Mouse (Mus musculus) adrenal gland, postnatal 0 days (tissue): Measurements from ENCODE around the gene Nccrp1. TPM values are rescaled to one million over a fixed set of nuclear protein-coding genes. Genes with fewer than 3 reads are reported as not detected.

ENCODE experiments used
- microRNA-seq: library from miRNA; unstranded; fragments of <30 nt; microRNA quantifications from one replicate; pipeline ENCODE4, GENCODE M21; 2016; ENCODE audit warnings: borderline replicate concordance; ENCODE audit not compliant: insufficient number of aligned reads
- polyA plus RNA-seq: library from polyadenylated mRNA; unstranded; fragments of >200 nt; fragmentation: Nextera tagmentation; extraction: Ambion mirVana; gene quantifications from 2 replicates; pipeline ENCODE4 v1.2.1, GENCODE M21; 2015

Gene Nccrp1
- polyA plus RNA-seq, result 0.13 TPM in 1 of 2 replicates, not detected in the other

DNA sequence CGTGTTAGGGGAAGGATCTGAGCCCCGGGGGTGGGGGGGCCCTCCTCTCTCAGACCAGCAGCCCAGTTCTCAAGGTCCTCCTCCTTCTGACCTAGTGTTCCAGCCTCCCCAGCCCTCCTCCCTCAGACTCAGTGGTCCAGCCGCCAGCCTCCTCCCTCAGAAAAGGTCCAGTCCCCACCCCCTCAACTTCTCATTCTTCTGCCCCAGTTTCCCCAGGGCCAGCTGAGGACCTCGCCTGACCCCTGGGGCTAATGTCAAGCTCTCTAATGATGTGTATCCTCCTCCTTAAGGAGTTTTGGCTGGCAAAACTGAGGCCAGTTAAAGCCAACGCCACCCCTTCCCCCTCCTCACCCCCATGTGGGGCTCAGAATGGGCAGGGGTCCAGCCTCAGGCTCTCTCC, at the start of gene Nccrp1:
TSS of gene Nccrp1 (minus strand) at position 101 of the 400 bp plus-strand sequence.

DNA sequence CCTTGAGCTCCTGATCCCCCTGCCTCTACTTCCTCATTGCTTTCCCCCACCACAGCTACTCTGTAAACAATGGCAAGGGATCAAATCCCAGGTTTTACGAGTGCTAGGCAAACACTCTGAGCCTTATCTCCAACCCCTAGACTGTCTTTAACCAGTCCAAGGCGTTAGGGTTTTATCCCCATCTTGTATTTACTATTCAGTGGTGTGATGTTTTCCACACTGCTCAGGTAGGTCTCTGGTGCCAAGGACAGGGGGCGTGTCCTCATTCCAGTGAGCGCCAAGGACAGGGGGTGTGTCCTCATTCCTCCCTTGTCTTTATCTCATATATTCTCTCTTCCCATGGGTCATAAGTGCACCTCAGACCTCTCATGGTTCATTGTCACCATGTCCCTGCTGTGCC, 6.5 kb downstream of the Nccrp1 start, which contains the start of gene Sycn:
TSS of gene Sycn (plus strand) at position 360 of the 400 bp plus-strand sequence.

GRCm38 (mm10) chr7:28522536-28522935, 24.5 kb downstream of the Nccrp1 start, which contains the start of gene Ifnl3:
Ifnl3 (plus strand) TSS chr7:28522836.

DNA sequence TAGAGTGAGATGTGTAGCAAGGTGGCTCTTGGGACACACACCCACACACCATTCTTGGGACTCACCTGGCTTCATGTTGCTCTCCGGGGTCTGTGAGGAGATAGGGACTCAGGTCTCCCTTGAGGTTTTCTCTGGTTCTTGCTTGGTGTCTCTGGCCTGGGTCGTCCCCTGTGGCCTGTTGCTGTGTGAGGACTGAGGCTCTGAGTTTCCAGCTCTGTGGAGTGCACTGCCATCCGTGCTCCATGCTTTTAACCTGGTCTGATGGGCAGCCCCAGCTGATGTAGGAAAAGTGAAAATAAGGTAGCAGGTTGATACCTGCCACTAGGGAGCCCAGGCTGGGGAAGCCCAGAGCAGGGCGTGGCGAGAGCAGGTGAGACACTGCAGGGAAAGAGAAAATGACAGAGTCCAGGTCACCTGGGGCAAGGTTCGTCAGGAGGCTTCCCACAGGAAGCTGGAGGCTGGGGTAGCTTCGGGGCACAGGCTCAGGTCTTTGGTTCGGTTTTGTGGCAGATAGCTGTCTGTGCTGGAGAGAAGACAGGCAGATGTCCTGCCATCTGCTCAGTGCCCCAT, 36.6 kb downstream of the Nccrp1 start, which contains the start of gene Ifnl2:
TSS of gene Ifnl2 (minus strand) at position 51 of the 570 bp plus-strand sequence.

Small RNA genes within 50 kb of the gene (microRNA-seq; reads per million reads assigned to microRNA genes)
- gene Mir7049, result not detected

Other genes starting within 250 kb of the Nccrp1 start
- 1.5 and 2.0 TPM in 2 replicates for gene Dll3, start 245.0 kb downstream of the Nccrp1 start, polyA plus RNA-seq
- gene Timm50, start 235.2 kb downstream of the Nccrp1 start, polyA plus RNA-seq, result 84.5 and 101 TPM in 2 replicates
- gene Supt5, start 208.5 kb downstream of the Nccrp1 start, polyA plus RNA-seq, result 40.1 and 64.1 TPM in 2 replicates
- gene Rps16, start 196.6 kb downstream of the Nccrp1 start, polyA plus RNA-seq, result 936 and 1,000 TPM in 2 replicates
- 14.1 and 19.6 TPM in 2 replicates for gene Plekhg2, start 174.7 kb downstream of the Nccrp1 start, polyA plus RNA-seq
- 12.1 and 14.2 TPM in 2 replicates for gene Zfp36, start 167.0 kb downstream of the Nccrp1 start, polyA plus RNA-seq
- 45.3 and 51.7 TPM in 2 replicates for gene Med29, start 154.5 kb downstream of the Nccrp1 start, polyA plus RNA-seq
- gene Paf1, start 154.3 kb downstream of the Nccrp1 start, polyA plus RNA-seq, result 44.0 and 59.0 TPM in 2 replicates
- gene Gmfg, start 109.8 kb downstream of the Nccrp1 start, polyA plus RNA-seq, result 44.1 and 59.3 TPM in 2 replicates
- gene Lrfn1, start 95.3 kb downstream of the Nccrp1 start, polyA plus RNA-seq, result 3.4 and 5.3 TPM in 2 replicates
- not detected in 2 replicates for gene Ifnl2, start 36.8 kb downstream of the Nccrp1 start, polyA plus RNA-seq
- not detected in 2 replicates for gene Ifnl3, start 24.4 kb downstream of the Nccrp1 start, polyA plus RNA-seq
- gene Sycn, start 6.4 kb downstream of the Nccrp1 start, polyA plus RNA-seq, result 0.26 and 0.57 TPM in 2 replicates
- gene Samd4b, start 50.9 kb upstream of the Nccrp1 start, polyA plus RNA-seq, result 17.9 and 20.9 TPM in 2 replicates
- 12.7 and 20.0 TPM in 2 replicates for gene Pak4, start 50.9 kb upstream of the Nccrp1 start, polyA plus RNA-seq
- 0.17 TPM in 1 of 2 replicates, not detected in the other for gene Acp7, start 84.1 kb upstream of the Nccrp1 start, polyA plus RNA-seq
- gene Fbxo27, start 145.6 kb upstream of the Nccrp1 start, polyA plus RNA-seq, result 3.2 and 5.1 TPM in 2 replicates
- 6.4 and 12.2 TPM in 2 replicates for gene Fbxo17, start 169.6 kb upstream of the Nccrp1 start, polyA plus RNA-seq
- 130 and 197 TPM in 2 replicates for gene Mrps12, start 194.6 kb upstream of the Nccrp1 start, polyA plus RNA-seq
- 7.9 and 19.9 TPM in 2 replicates for gene Sars2, start 194.7 kb upstream of the Nccrp1 start, polyA plus RNA-seq
- not detected in 2 replicates for gene Ccer2, start 208.9 kb upstream of the Nccrp1 start, polyA plus RNA-seq
- 46.5 and 52.2 TPM in 2 replicates for gene Sirt2, start 219.5 kb upstream of the Nccrp1 start, polyA plus RNA-seq
- gene Nfkbib, start 220.3 kb upstream of the Nccrp1 start, polyA plus RNA-seq, result 30.7 and 43.9 TPM in 2 replicates
- gene Rinl, start 241.7 kb upstream of the Nccrp1 start, polyA plus RNA-seq, result 3.0 and 5.3 TPM in 2 replicates